Mouse (Mus musculus) forebrain, embryonic 10.5 days (tissue): ENCODE measurements around the gene Kdm8. TPM values are rescaled to one million over a fixed set of nuclear protein-coding genes. Genes with fewer than 3 reads are reported as not detected.

Source experiments
- DNase-seq: peaks from one replicate; pipeline ENCODE4 v3.0.0-alpha.2; 2017; ENCODE audit warnings: low spot score; ENCODE audit errors: extremely low spot score
- H3K27ac ChIP-seq: fragments of 300-500 bp; sonication (generic); 2 replicates; pipeline ENCODE4 v1.5.1; 2016; ENCODE audit warnings: mild to moderate bottlenecking
- H3K27me3 ChIP-seq: fragments of 300-500 bp; sonication (generic); 2 replicates; pipeline ENCODE4 v1.6.1; 2016; ENCODE audit warnings: mild to moderate bottlenecking; ENCODE audit not compliant: poor library complexity, severe bottlenecking
- H3K36me3 ChIP-seq: fragments of 300-500 bp; sonication (generic); replicated peaks from 2 replicates; pipeline ENCODE4 v1.6.1; 2016; ENCODE audit warnings: mild to moderate bottlenecking, moderate library complexity
- H3K4me1 ChIP-seq: fragments of 300-500 bp; sonication (generic); 2 replicates; pipeline ENCODE4 v1.6.1; 2016
- H3K4me3 ChIP-seq: fragments of 300-500 bp; sonication (generic); 2 replicates; pipeline ENCODE4 v1.5.1; 2016; ENCODE audit warnings: mild to moderate bottlenecking, moderate library complexity
- H3K9me3 ChIP-seq: fragments of 300-500 bp; sonication (generic); 2 replicates; pipeline ENCODE4 v1.6.1; 2016; ENCODE audit warnings: mild to moderate bottlenecking, moderate library complexity
- WGBS: fragments of 180-500 bp; shearing (Covaris S2); methylation state at CpG from one replicate; pipeline ENCODE4 v1.1.7; 2016; 5-methylcytosine and 5-hydroxymethylcytosine counted together
- polyA plus RNA-seq: library from polyadenylated mRNA; unstranded; fragments of >200 nt; fragmentation: Nextera tagmentation; extraction: Ambion mirVana; gene quantifications from 2 replicates; pipeline ENCODE4 v1.2.1, GENCODE M21; 2016

Kdm8 gene
- polyA plus RNA-seq, result 14.5 and 15.6 TPM in 2 replicates

GRCm38 (mm10) chr7:125444464-125445401, at the start of gene Kdm8:
Gene Kdm8 (plus strand): TSS chr7:125444676.
- peak; percentile 96 for DNase-seq
- Histone ChIP-seq H3K27me3 (no peaks in the 10 kb centered on the region), H3K36me3 (peaks cover 8% of the 10 kb centered on the region; the same call in 1 of the 2 replicates), H3K9me3 (no peaks in the 10 kb centered on the region), H3K27ac (peak within 1 kb of the TSS; percentile 98), H3K4me3 (peak within 1 kb of the TSS; percentile 70), H3K4me1 (peaks cover 28% of the 10 kb centered on the region)
- WGBS, result 3% methylated on average over 61 of the region's 61 CpGs

- H3K4me1 ChIP-seq, result peaks cover 17% of the 10 kb centered on the region
- H3K4me3 ChIP-seq, result no peak overlapping the region
- H3K9me3 ChIP-seq, result no peaks in the 10 kb centered on the region
- H3K27me3 ChIP-seq, result peaks cover 14% of the 10 kb centered on the region
- H3K36me3 ChIP-seq, result no peaks in the 10 kb centered on the region
- no peak for DNase-seq
- no peak overlapping the region for H3K27ac ChIP-seq
- WGBS, result 93% methylated on average over 8 of the region's 8 CpGs
These were observed 46.4 kb upstream of the Kdm8 start for GRCm38 (mm10) chr7:125398116-125398515.

- WGBS, result 76% methylated on average over 6 of the region's 6 CpGs
These were observed 45.8 kb upstream of the Kdm8 start for GRCm38 (mm10) chr7:125398687-125399086.

GRCm38 (mm10) chr7:125407136-125407535, 37.3 kb upstream of the Kdm8 start:
- Histone ChIP-seq H3K36me3 (no peaks in the 10 kb centered on the region), H3K27ac (no peak overlapping the region), H3K4me3 (no peak overlapping the region), H3K27me3 (no peaks in the 10 kb centered on the region), H3K9me3 (no peaks in the 10 kb centered on the region), H3K4me1 (no peaks in the 10 kb centered on the region)
- 77% methylated on average over 6 of the region's 6 CpGs for WGBS
- DNase-seq, result no peak

More at GRCm38 (mm10) chr7:125398687-125399086, 45.8 kb upstream of the Kdm8 start:
- Histone ChIP-seq H3K27ac (no peak overlapping the region), H3K9me3 (no peaks in the 10 kb centered on the region), H3K36me3 (no peaks in the 10 kb centered on the region), H3K4me3 (no peak overlapping the region), H3K4me1 (peaks cover 11% of the 10 kb centered on the region), H3K27me3 (peaks cover 14% of the 10 kb centered on the region)
- DNase-seq, result no peak

GRCm38 (mm10) chr7:125415087-125415486, 29.4 kb upstream of the Kdm8 start:
- no peaks in the 10 kb centered on the region for H3K27me3 ChIP-seq
- H3K9me3 ChIP-seq, result no peaks in the 10 kb centered on the region
- H3K4me1 ChIP-seq, result peaks cover 5% of the 10 kb centered on the region
- H3K27ac ChIP-seq, result no peak overlapping the region
- 88% methylated on average over 1 of the region's 1 CpGs for WGBS
- H3K4me3 ChIP-seq, result no peak overlapping the region
- DNase-seq, result no peak
- no peaks in the 10 kb centered on the region for H3K36me3 ChIP-seq

- Histone ChIP-seq H3K4me1 (peaks cover 5% of the 10 kb centered on the region), H3K27ac (no peak overlapping the region), H3K4me3 (no peak overlapping the region), H3K36me3 (no peaks in the 10 kb centered on the region), H3K27me3 (no peaks in the 10 kb centered on the region), H3K9me3 (no peaks in the 10 kb centered on the region)
- no peak for DNase-seq
- WGBS, result 89% methylated on average over 4 of the region's 4 CpGs
These were observed 28.7 kb upstream of the Kdm8 start for GRCm38 (mm10) chr7:125415776-125416175.

- no peaks in the 10 kb centered on the region for H3K36me3 ChIP-seq
- H3K9me3 ChIP-seq, result no peaks in the 10 kb centered on the region
- peaks cover 5% of the 10 kb centered on the region for H3K4me1 ChIP-seq
- no peak for DNase-seq
- 89% methylated on average over 5 of the region's 5 CpGs for whole genome bisulfite sequencing
- H3K27me3 ChIP-seq, result no peaks in the 10 kb centered on the region
- no peak overlapping the region for H3K4me3 ChIP-seq
- no peak overlapping the region for H3K27ac ChIP-seq
These were observed 27.7 kb upstream of the Kdm8 start for GRCm38 (mm10) chr7:125416762-125417161.

GRCm38 (mm10) chr7:125418413-125418812, 26.1 kb upstream of the Kdm8 start:
- no peak overlapping the region for H3K4me3 ChIP-seq
- no peaks in the 10 kb centered on the region for H3K9me3 ChIP-seq
- WGBS, result 28% methylated on average over 3 of the region's 3 CpGs
- peaks cover 5% of the 10 kb centered on the region for H3K4me1 ChIP-seq
- H3K27ac ChIP-seq, result no peak overlapping the region
- no peaks in the 10 kb centered on the region for H3K27me3 ChIP-seq
- DNase-seq, result no peak
- H3K36me3 ChIP-seq, result no peaks in the 10 kb centered on the region

- 62% methylated on average over 2 of the region's 2 CpGs for WGBS
- no peaks in the 10 kb centered on the region for H3K36me3 ChIP-seq
- no peaks in the 10 kb centered on the region for H3K9me3 ChIP-seq
- no peak overlapping the region for H3K4me3 ChIP-seq
- peaks cover 5% of the 10 kb centered on the region for H3K4me1 ChIP-seq
- no peak overlapping the region for H3K27ac ChIP-seq
- DNase-seq, result peak; percentile 42
- H3K27me3 ChIP-seq, result no peaks in the 10 kb centered on the region
These were observed 24.3 kb upstream of the Kdm8 start for GRCm38 (mm10) chr7:125420190-125420589.

- H3K4me1 ChIP-seq, result peaks cover 5% of the 10 kb centered on the region
- H3K27me3 ChIP-seq, result no peaks in the 10 kb centered on the region
- no peak overlapping the region for H3K27ac ChIP-seq
- H3K4me3 ChIP-seq, result no peak overlapping the region
- DNase-seq, result no peak
- no peaks in the 10 kb centered on the region for H3K36me3 ChIP-seq
- 96% methylated on average over 1 of the region's 2 CpGs for WGBS
- H3K9me3 ChIP-seq, result no peaks in the 10 kb centered on the region
These were observed 22.6 kb upstream of the Kdm8 start for GRCm38 (mm10) chr7:125421911-125422310.

GRCm38 (mm10) chr7:125423056-125423455, 21.4 kb upstream of the Kdm8 start:
- 82% methylated on average over 3 of the region's 3 CpGs for WGBS
- H3K9me3 ChIP-seq, result no peaks in the 10 kb centered on the region
- no peak for DNase-seq
- no peak overlapping the region for H3K4me3 ChIP-seq
- H3K27ac ChIP-seq, result no peak overlapping the region
- peaks cover 5% of the 10 kb centered on the region for H3K4me1 ChIP-seq
- no peaks in the 10 kb centered on the region for H3K27me3 ChIP-seq
- H3K36me3 ChIP-seq, result no peaks in the 10 kb centered on the region

- no peak overlapping the region for H3K4me3 ChIP-seq
- DNase-seq, result no peak
- 89% methylated on average over 12 of the region's 12 CpGs for WGBS
- H3K27me3 ChIP-seq, result no peaks in the 10 kb centered on the region
- H3K9me3 ChIP-seq, result no peaks in the 10 kb centered on the region
- no peaks in the 10 kb centered on the region for H3K4me1 ChIP-seq
- peak overlapping the region; percentile 4; the same call in 1 of the 2 replicates for H3K27ac ChIP-seq
- no peaks in the 10 kb centered on the region for H3K36me3 ChIP-seq
These were observed 16.9 kb upstream of the Kdm8 start for GRCm38 (mm10) chr7:125427492-125428090.

- 83% methylated on average over 7 of the region's 7 CpGs for WGBS
- Histone ChIP-seq H3K27ac (peak overlapping the region; percentile 4; the same call in 1 of the 2 replicates), H3K27me3 (no peaks in the 10 kb centered on the region), H3K4me3 (no peak overlapping the region), H3K36me3 (no peaks in the 10 kb centered on the region), H3K9me3 (no peaks in the 10 kb centered on the region), H3K4me1 (no peaks in the 10 kb centered on the region)
- no peak for DNase-seq
These were observed 16.1 kb upstream of the Kdm8 start for GRCm38 (mm10) chr7:125428381-125428780.
